Mouse (Mus musculus) heart, postnatal 0 days (tissue): ENCODE measurements around the gene Zmynd11. TPM values are rescaled to one million over a fixed set of nuclear protein-coding genes. Genes with fewer than 3 reads are reported as not detected.

Source experiments
- ATAC-seq: fragments of 200-750 bp; cut with Nextera tagmentation; 2 replicates; pipeline ENCODE4 v1.8.0; 2017; ENCODE audit warnings: low read depth, moderate number of reproducible peaks, moderate library complexity; ENCODE audit not compliant: insufficient read depth
- DNase-seq: peaks from one replicate; pipeline ENCODE4 v3.0.0-alpha.2; 2016; ENCODE audit warnings: low spot score
- H3K27ac ChIP-seq: fragments of 300-500 bp; sonication (generic); 2 replicates; pipeline ENCODE4 v1.5.1; 2014; ENCODE audit warnings: low read depth, mild to moderate bottlenecking
- H3K27me3 ChIP-seq: fragments of 300-500 bp; sonication (generic); 2 replicates; pipeline ENCODE4 v1.6.1; 2014; ENCODE audit warnings: low read length, mixed read lengths; ENCODE audit not compliant: control insufficient read depth, insufficient read depth
- H3K36me3 ChIP-seq: fragments of 300-500 bp; sonication (generic); replicated peaks from 2 replicates; pipeline ENCODE4 v1.6.1; 2014; ENCODE audit warnings: low read length, mixed read lengths; ENCODE audit not compliant: control insufficient read depth, insufficient read depth
- H3K4me1 ChIP-seq: fragments of 300-500 bp; sonication (generic); 2 replicates; pipeline ENCODE4 v1.6.1; 2014; ENCODE audit warnings: antibody characterized with exemption; ENCODE audit not compliant: control insufficient read depth, insufficient read depth
- H3K4me2 ChIP-seq: fragments of 300-500 bp; sonication (generic); 2 replicates; pipeline ENCODE4 v1.6.1; 2014; ENCODE audit warnings: low read depth, mild to moderate bottlenecking, low read length, moderate library complexity
- H3K4me3 ChIP-seq: fragments of 300-500 bp; sonication (generic); 2 replicates; pipeline ENCODE4 v1.5.1; 2014; ENCODE audit warnings: low read depth, low read length
- H3K9ac ChIP-seq: fragments of 300-500 bp; sonication (generic); replicated peaks from 2 replicates; pipeline ENCODE4 v1.6.1; 2014; ENCODE audit warnings: low read depth, low read length, mixed read lengths
- H3K9me3 ChIP-seq: fragments of 300-500 bp; sonication (generic); replicated peaks from 2 replicates; pipeline ENCODE4 v1.6.1; 2016; ENCODE audit warnings: low read length; ENCODE audit not compliant: control insufficient read depth
- CTCF ChIP-seq: IDR thresholded peaks from 2 replicates; pipeline ENCODE4 v1.5.1; 2016; ENCODE audit warnings: antibody characterized with exemption, control low read depth, low read depth
- EP300 ChIP-seq: IDR thresholded peaks from 2 replicates; pipeline ENCODE4 v1.6.1; 2016; ENCODE audit warnings: antibody characterized with exemption, low read depth
- WGBS: fragments of 180-500 bp; shearing (Covaris S2); extraction: QIAGEN DNeasy Blood & Tissue Kit; methylation state at CpG from one replicate; pipeline ENCODE4 v1.1.7; 2014; 5-methylcytosine and 5-hydroxymethylcytosine counted together
- polyA plus RNA-seq: library from polyadenylated mRNA; unstranded; fragments of >200 nt; fragmentation: Nextera tagmentation; extraction: Ambion mirVana; gene quantifications from 2 replicates; pipeline ENCODE4 v1.2.1, GENCODE M21; 2015
- total RNA-seq: library from RNA; depleted of rRNA; stranded (reverse); fragments of >200 nt; gene quantifications from 2 replicates; pipeline ENCODE4 v1.2.3, GENCODE M21; 2014; ENCODE audit warnings: low replicate concordance

Gene Zmynd11
- total and polyA plus RNA-seq, 2 experiments from 2014 or later: 99.9 to 101 TPM

DNA sequence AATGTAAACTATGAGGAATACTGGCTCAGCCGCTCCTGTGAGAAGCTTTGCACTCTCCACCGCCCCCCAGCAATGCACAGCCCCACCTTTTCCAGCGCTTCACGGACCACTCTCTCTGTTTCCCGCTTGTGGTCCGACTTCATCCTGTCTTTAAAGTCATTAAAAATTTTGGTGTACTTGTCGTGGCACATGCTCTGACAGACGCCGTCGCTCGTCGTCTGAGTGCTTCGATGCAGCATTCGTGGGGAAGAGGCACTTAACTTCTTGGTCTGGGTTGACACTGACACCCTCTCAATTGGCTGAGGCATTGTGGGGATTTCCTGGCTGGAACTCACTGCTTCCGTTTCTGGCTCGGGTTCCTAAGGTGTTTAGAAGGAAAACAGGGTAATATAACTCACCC lies 75.8 kb downstream of the Zmynd11 start:
- no peak for TF ChIP-seq CTCF
- TF ChIP-seq EP300: no peak
- ATAC-seq (no peak), DNase-seq (no peak)
- 83% methylated on average over 16 of the region's 16 CpGs for WGBS
- H3K4me1 ChIP-seq: no peaks in the 10 kb centered on the region
- H3K27me3 ChIP-seq: no peaks in the 10 kb centered on the region
- peaks cover 88% of the 10 kb centered on the region for H3K36me3 ChIP-seq
- H3K4me3 ChIP-seq: no peak overlapping the region
- H3K27ac ChIP-seq: no peak overlapping the region
- no peaks in the 10 kb centered on the region for H3K9me3 ChIP-seq
- no peak overlapping the region for H3K4me2 ChIP-seq
- H3K9ac ChIP-seq: no peak overlapping the region

DNA sequence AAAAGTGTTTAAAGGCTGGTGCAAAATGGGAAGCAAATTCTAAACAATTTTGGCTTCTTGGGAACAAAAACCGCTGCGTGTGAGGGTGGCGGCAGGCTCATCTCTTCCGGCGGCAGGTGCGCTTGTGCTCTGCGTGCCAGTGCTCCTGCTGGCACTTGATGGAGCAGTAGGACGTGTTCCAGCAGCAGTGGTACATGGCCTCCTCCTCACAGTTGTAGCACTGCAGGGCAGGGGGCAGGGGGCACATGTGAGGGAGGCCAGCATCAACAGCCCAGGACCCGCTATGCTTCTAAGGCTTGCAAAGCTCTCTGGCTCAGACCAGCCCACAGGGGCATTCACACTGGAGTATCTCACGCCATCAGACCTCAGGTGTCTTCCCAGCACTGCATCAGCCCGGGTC lies 78.4 kb downstream of the Zmynd11 start:
- Histone ChIP-seq H3K27ac (no peak overlapping the region), H3K9me3 (no peaks in the 10 kb centered on the region), H3K4me1 (no peaks in the 10 kb centered on the region), H3K27me3 (no peaks in the 10 kb centered on the region), H3K4me2 (no peak overlapping the region), H3K4me3 (no peak overlapping the region), H3K36me3 (peaks cover 93% of the 10 kb centered on the region), H3K9ac (no peak overlapping the region)
- TF ChIP-seq EP300 (no peak), CTCF (no peak)
- 85% methylated on average over 11 of the region's 11 CpGs for WGBS
- DNase-seq (no peak), ATAC-seq (no peak; the same call in 1 of the 2 replicates)

DNA sequence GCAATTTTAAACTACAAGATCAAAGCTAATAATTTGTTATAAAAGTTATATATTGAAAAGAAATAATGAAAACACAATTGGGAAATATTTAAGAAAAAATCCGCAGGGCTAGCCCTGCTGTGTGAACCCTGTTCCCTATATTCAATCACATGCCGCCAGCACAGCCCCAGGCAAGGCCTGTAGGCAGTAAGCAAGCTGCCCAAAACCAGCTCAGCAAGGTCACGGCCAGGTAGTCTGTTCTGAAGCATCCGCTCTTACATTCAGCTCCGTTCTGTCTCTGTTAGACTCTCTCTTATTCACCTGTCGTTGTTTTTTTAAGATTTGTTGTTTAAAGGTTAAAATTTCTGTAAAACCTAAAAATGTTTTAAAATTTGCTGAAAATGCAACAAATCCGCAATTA lies 78.9 kb downstream of the Zmynd11 start:
- H3K27ac ChIP-seq: no peak overlapping the region
- H3K36me3 ChIP-seq: peaks cover 95% of the 10 kb centered on the region
- H3K4me3 ChIP-seq: no peak overlapping the region
- no peak for ATAC-seq
- H3K9me3 ChIP-seq: no peaks in the 10 kb centered on the region
- whole genome bisulfite sequencing: 93% methylated on average over 7 of the region's 7 CpGs
- no peaks in the 10 kb centered on the region for H3K4me1 ChIP-seq
- TF ChIP-seq EP300 (no peak), CTCF (no peak)
- no peak for DNase-seq
- H3K9ac ChIP-seq: no peak overlapping the region
- H3K27me3 ChIP-seq: no peaks in the 10 kb centered on the region
- H3K4me2 ChIP-seq: no peak overlapping the region

DNA sequence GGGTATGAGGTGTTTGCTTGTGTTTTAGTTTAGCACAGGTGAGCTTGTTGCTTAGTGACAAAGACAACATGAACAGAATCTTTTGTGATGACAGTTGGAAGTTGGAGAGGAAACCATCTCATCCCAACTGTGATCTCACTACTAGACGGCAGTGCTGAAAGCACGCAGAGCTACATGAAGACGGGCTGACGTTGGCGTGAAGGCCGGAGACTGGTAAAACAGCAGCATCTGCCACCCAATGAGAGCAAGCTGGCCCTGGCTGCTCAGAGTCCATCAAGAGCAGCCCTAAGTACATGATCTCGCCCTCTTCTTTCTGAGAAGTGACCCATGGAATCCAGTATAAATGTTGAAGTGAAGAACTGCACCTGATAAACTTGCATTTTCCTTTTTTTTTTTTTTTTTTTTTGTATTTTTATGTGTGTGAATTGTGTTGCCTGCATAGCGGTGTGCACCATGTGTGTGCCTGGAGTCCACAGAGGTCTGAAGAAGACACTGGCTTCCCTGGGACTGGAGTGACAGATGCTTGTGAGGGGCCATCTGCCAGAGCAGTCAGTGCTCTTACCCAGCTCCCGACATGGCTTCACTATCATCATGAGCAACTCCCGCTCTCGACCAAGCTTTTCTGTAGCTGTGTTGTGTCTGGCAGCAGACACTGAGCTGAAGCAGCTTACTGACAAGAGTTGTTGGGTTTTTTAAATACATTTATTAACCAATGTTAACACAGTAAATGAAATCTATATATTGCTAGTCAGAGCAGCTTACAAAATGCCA lies 80.8 kb downstream of the Zmynd11 start:
- Histone ChIP-seq H3K9me3 (no peaks in the 10 kb centered on the region), H3K4me2 (no peak overlapping the region), H3K4me1 (no peaks in the 10 kb centered on the region), H3K36me3 (peaks cover 82% of the 10 kb centered on the region), H3K27ac (no peak overlapping the region), H3K27me3 (no peaks in the 10 kb centered on the region), H3K9ac (no peak overlapping the region), H3K4me3 (no peak overlapping the region)
- WGBS: 86% methylated on average over 11 of the region's 11 CpGs
- TF ChIP-seq CTCF: no peak
- TF ChIP-seq EP300: no peak
- DNase-seq: no peak
- no peak for ATAC-seq

DNA sequence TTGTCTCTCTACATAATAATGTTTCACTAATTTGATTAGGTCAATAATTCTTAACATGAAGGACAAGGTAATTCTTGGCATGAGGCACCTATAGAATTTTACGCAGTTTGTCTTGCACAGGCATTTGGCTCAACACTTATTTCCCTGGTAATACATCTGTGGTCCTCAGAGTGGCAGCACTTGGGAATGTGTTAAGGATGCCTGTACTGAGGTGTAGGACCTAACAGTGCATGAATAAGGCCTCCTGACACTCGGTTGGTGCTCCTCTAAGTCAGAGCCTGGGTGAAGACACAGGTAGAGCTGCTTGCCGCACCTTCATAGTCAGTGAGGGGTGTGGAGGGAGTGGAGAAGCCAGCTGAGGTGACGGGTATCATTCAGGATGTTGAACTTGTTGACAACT lies 81.8 kb downstream of the Zmynd11 start:
- TF ChIP-seq EP300: no peak
- peak; percentile 12; the same call in 1 of the 2 replicates for TF ChIP-seq CTCF
- no peaks in the 10 kb centered on the region for H3K27me3 ChIP-seq
- 82% methylated on average over 4 of the region's 4 CpGs for WGBS
- no peak overlapping the region for H3K4me3 ChIP-seq
- H3K4me2 ChIP-seq: no peak overlapping the region
- no peaks in the 10 kb centered on the region for H3K4me1 ChIP-seq
- no peak overlapping the region for H3K27ac ChIP-seq
- no peaks in the 10 kb centered on the region for H3K9me3 ChIP-seq
- no peak overlapping the region for H3K9ac ChIP-seq
- peak; percentile 12 for DNase-seq
- peaks cover 71% of the 10 kb centered on the region for H3K36me3 ChIP-seq
- ATAC-seq: no peak

DNA sequence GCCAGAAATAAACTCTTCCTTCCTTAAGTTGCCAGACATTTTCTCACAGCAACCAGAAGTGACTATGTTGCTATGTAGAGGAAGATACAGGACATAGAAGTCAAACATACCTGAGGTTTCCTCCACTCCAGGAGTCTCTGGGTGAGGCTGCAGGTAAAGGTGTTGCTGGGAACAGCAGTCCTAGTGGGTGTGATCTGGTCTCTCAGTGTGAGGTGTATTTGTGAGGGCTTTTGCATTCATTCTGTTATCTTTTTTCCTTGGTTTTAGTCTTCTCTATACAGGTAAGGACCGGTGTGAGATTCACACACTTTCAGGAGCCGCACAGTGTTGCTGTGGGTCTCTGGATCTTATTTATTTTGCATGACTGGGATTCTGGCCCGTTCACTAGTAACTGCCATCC lies 83.6 kb downstream of the Zmynd11 start:
- no peak overlapping the region for H3K4me3 ChIP-seq
- H3K9me3 ChIP-seq: no peaks in the 10 kb centered on the region
- H3K27me3 ChIP-seq: no peaks in the 10 kb centered on the region
- H3K4me1 ChIP-seq: no peaks in the 10 kb centered on the region
- H3K27ac ChIP-seq: no peak overlapping the region
- WGBS: 94% methylated on average over 3 of the region's 3 CpGs
- TF ChIP-seq EP300: no peak
- TF ChIP-seq CTCF: no peak
- ATAC-seq (no peak), DNase-seq (no peak)
- peaks cover 53% of the 10 kb centered on the region for H3K36me3 ChIP-seq
- no peak overlapping the region for H3K4me2 ChIP-seq
- H3K9ac ChIP-seq: no peak overlapping the region
